Mouse (Mus musculus): Measurements from ENCODE around the gene Sppl2b.
"Not testable (repeated sequence)": the region's sequence is repeated elsewhere in the genome, so short reads cannot be mapped to it uniquely, and the experiment has no call there.

The Sppl2b gene

DNA sequence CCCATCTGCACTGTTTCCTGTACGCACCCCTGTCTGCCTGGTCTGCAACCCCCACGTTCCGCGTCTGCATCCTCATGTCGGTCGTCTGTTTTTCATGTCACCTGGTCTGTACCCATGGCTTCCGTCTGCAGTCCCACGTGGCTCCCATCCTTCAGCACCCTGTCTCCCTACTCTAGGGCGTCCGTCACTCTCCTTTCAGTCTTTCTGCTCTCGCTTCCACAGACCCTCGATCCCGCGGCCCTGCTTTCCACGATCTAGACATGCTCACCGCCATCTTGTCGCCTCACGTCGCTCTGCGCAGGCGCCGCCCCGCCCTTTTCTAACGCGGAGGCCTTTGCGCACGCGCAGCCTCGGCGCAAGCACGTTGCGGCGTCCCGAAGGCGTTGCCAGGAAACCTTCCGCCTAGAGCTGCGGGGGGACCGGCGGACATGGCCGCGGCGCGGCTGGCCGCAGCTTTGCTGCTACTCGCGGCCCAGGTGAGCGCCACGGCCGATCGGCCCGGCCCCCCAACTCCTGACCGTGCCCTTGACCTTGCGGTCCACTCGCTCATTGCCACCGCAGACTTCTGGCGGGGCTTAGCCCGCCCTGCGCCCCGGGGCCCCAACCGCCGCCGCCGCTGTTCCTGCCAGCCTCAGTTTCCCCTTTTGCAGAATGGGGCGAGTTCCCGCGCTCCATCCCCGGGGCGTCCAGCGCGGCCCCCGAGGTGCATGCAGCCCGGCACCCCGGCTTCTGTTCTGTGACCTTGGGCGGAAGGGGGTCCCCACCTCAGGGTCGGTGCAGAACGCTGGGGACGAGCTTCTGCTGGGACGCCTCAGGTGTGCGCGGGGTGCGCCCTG lies at the start of gene Sppl2b, which contains the start of gene Lsm7:
Gene Sppl2b, plus strand, starts transcription at position 363 of the 836 bp plus-strand sequence.
Gene Lsm7, minus strand, starts transcription at position 297 of the 836 bp plus-strand sequence.
- peak; percentile 97 for DNase-seq

DNA sequence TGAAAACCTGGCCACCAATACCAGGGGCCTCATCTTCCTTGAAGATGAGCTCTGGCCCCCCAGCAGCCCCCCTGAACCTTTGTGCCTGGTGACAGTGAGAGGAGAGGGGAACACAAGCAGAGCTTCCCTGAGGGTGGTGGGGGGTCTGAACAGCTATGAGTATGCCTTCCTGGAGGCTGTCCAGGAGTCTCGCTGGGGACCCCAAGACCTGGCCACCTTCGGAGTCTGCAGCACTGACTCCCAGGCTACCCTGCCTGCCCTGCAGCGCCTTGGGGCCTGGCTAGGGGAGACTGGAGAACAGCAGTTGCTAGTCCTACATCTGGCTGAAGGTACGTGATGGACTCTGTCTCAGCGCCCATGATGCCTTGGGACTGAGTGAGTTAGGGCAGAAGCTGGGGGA lies 49.8 kb upstream of the Sppl2b start:
- no peak for DNase-seq

DNA sequence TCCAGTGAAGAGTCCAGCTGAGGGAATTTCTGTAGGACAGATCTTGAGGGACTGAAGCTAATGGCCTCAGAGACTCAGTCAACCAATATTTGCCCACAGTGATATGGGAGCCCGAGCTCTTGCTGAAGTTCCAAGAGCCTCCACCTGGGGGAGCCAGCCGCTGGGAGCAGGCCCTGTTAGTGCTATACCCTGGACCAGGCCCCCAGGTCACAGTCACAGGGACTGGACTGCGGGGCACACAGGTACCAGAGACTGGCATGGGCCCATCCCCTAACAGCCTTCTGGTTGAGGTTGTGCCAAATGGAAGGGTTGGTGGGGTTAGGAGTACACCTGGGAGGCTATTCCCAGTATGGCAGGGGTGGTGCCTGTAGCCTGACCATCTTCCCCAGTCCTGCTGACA lies 49.1 kb upstream of the Sppl2b start:
- DNase-seq = peak; percentile 85

DNA sequence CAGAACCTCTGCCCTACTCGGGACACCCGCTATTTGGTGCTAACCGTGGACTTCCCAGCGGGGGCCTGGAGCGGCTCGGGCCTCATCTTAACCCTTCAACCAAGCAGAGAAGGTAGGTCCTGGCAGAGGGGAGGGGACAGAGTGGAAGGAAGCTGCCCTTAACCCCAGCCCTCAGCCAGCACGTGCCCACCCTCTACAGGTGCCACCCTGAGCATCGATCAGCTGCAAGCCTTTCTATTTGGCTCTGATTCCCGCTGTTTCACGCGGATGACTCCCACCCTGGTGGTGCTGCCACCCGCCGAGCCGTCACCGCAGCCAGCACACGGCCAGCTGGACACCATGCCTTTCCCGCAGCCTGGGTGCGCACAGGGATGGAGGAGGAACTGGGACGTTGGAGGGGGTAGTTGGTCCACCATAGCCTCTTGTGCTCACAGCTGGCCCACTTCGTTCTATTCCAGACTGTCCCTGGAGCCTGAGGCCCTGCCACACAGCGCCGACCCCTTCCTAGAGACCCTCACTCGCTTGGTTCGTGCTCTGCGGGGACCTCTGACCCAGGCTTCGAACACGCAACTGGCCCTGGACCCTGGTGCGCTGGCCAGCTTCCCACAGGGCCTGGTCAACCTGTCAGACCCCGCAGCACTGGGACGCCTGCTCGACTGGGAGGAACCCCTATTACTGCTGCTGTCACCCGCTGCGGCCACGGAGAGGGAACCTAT lies 48.6 kb upstream of the Sppl2b start:
- DNase-seq = no peak

DNA sequence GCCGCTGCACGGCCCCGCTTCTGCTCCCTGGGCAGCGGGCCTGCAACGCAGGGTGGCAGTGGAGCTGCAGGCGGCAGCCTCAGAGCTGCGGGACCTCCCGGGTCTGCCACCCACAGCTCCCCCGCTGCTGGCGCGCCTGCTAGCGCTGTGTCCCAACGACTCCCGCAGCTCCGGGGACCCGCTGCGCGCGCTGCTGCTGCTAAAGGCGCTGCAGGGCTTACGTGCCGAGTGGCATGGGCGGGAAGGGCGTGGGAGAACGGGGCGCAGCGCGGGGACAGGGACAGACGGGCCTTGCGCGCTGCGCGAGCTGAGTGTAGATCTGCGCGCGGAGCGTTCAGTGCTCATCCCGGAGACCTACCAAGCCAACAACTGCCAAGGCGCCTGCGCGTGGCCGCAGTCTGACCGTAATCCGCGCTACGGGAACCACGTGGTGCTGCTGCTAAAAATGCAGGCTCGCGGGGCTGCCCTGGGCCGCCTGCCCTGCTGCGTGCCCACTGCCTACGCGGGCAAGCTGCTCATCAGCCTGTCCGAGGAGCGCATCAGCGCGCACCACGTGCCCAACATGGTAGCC lies 47.9 kb upstream of the Sppl2b start:
- peak; percentile 85 for DNase-seq

DNA sequence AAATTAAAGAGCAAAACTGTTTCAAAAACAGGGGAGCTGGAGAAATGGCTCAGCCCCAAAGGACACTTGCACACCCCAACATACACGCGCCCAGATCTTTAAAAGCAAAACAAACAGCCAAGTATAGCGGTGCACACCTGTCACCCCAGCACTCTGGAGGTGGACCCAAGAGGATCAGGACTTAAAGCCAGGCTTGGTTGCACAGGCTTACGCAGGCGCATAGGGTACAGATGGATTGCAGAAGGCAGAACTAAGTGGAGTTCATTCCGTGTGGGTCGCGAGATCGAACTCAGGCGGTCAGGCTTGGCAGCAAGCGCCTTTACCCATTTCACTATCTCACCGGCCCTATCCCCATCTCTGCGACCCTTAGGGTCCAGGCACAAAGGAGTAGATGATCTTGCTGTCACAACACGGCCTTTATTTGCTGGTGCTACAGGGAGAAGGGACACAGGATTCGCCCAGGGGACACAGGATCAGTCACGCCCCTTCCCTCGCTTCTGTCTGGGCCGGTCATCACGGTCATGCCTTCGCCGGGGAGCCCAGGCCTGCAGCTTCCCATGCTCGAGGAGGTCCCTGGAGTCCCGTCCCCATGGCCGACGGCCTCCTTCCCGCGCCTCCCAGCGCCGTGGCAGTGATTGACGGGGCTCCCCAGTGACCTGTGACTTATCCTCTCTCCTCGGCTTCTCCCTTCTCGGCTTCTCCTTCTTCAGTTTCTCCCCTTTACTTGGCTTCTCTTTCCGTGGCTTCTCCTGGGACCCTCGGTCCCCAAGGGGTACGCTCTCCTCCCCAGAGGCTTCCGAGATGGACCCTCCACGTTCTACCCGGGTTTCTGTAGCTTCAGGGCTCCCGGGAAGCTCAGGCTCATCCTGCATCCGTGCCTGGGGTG lies 46.7 kb upstream of the Sppl2b start:
- no peak for DNase-seq

DNA sequence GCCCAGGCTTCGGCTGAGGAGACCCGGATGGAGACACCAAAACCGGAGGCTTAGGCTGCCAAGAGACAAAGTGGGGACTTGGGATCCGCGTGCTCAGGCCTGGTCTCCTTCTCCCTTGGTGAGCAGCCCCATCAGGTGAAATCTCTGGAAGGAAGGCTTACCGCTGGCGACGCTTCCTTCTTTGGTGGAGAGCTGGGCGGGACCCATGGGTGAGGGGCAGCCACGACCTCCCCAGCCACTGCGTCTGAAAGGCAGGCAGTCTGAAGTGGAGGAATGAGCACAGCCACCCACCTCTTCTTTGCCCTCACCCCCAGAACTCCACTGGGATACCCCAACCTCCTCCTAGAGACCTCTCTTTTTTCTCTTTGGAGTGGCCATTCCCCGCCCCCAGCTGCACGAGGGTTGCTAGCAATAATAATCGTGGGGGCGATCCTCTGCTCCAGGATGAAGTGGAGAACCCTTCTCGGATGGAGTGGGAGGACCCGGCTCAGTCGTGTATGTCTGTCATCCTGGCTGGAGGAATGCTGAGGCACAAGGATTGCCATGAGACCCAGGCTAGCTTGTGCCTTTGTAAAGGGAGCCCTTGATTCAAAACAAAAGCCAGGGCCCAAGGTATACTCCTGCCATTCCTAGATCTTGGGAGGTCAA lies 46.0 kb upstream of the Sppl2b start:
- DNase-seq = no peak

DNA sequence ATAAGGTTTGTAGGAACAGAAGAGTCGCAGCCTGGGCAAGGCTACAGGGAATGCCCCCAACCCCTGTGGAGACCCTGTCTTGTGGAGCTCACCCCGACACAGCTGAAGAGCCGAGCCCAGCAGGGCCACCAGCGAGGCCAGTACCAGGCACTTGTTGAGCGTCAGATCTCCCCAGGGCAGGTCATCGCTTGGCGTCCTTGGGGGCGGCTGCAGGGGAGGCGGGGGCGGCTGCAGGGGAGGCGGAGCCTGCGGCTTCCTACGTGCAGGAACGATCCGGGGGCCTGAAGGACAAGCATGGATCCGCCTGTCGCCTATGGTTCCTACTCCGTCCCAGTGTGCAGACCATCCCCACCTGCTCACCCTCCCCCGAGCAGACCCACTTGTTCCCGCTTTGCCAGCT lies 45.0 kb upstream of the Sppl2b start:
- no peak for DNase-seq

DNA sequence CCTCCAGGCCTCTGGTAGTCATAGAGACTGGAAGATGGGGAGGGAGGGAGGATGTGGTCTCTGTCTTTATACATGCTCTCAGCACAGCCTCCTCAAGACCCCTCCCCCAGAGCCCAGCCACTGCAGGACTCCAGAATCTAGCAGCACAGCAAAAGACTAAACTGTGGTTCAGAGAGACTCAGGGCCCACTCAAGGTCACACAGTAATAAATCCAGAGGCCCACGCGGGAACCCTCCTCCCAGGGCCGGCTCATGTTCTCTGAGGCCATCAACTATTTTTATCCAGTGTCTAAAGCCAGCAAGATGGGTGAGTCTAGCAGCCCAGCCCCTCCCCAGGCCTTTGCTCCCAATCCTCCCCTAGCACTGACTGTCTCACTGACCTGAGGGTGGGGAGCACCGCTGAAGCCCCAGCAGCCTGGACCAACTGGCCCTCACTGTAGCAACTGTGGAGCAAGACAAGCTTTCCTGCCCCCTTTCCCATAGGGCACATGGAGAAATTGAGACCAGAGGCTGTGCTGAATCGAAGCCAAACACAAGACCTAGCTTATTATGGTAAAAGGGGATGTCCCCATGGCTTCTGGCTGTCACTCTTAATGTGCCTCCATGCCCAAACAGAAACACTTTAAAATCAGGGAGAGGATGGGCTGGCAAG lies 42.6 kb upstream of the Sppl2b start:
- DNase-seq = no peak

DNA sequence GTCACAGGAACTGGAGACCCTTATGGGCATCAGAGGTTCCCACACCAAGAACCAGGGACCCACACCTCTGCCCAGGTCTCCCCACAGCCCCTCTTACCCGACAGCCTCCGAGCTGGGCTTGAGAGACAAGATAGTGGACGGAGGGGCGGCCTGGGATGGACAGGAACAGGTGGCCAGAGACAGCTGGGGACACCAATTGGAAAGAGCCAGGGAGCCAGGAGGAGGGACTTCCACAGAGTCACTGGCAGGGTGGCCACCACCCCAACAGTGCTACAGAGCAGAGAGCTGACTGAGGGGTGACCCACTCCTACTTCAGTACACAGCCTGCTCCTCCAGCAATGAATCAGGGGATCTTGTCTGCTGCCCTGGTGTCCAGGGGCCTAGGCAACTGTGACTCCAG lies 41.7 kb upstream of the Sppl2b start, which contains the start of gene Jsrp1:
Gene Jsrp1, minus strand, starts transcription at position 133 of the 400 bp plus-strand sequence.
- DNase-seq = no peak

DNA sequence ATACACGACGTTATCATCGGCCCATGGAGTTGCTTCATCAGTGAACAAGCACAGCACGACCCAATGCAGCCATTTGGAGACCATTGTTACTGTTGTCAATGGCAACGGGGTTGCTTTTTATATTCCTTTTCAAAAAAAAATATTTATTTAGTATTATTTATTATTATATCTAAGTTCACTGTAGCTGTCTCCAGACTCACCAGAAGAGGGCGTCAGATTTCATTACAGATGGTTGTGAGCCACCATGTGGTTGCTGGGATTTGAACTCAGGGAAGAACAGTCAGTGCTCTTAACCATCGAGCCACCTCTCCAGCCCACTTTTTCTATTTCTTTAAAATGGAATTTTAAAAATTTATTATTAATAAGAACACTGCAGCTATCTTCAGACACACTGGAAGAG lies 40.3 kb upstream of the Sppl2b start:
- DNase-seq = no peak

DNA sequence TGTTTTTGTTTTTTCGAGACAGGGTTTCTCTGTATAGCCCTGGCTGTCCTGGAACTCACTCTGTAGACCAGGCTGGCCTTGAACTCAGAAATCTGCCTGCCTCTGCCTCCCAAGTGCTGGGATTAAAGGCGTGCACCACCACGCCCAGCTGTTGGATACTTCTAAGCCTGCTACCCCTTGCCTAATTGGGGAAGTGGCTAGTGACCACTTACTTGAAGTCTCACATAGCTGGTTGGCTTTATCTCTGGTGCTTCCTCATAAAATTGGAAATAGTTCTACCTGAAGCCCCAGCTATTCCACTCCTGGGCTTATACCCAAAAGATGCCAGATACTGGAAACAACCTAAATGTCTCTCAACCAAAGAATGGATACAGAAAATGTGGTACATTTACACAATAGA lies 38.8 kb upstream of the Sppl2b start:
- DNase-seq = not testable (repeated sequence)

DNA sequence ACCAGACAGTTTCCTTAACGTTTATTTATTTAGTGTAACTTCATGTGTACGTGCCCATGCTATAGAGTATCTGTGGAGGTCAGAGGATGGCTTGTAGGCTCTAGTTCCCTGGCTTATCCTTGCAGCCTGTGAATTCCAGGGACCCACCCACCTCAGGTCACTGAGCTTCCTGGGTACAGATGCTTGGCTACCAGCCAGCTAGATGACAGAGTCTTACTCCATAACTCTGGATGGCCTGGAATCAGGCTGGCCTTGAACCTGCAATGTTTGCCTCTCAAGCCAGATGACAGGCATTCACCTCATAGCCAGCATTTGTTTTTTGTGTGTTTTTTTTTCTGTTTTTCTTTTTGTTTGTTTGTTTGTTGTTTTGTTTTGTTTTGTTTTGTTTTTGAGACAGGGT lies 37.9 kb upstream of the Sppl2b start:
- no peak for DNase-seq

DNA sequence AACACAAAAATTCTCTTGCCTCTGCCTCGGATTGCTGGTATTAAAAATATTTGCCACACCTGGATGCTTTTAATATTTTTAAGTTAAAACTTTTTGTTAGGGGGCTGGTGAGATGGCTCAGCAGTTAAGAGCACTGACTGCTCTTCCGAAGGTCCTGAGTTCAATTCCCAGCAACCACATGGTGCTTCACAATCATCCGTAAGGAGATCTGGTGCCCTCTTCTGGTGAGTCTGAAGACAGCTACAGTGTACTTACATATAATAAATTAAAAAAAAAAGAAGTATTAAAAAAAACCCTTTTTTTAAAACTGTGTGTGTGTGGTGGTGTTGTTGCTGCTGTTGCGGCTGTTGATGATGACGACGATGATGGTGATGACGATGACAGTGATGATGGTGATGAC lies 37.1 kb upstream of the Sppl2b start:
- DNase-seq = not testable (repeated sequence)

DNA sequence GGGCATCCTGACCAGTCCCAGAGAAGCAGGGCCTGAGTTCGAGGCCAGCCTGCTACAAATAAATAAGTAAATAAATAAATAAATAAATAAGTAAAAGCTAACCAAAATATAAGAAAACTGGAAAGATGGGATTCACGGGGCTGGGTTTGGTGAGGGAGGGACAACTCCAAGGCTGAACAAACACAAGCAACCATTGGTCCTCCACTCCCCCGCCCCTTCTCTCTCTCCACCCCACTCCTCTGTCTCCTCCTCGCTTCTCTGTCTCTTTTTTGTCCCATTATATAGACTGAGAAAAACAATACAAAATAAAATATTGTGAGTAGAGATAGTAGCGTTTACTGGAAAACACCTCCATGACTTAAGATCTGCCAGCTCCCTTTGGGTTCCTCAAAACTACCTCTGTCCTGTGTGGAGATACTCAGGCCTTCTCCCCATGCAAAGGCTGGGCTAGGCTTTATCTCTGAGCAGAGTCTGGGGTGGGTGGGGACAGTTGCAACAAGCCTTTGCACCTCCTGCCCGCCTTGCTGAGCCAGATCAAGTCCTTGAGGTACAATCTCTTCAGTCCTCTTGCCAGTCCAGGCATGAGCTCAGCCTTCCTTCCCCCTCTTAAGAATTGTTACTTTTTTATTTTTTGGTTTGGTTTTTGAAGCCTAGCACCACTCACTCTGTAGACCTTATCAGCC lies 36.3 kb upstream of the Sppl2b start:
- no peak for DNase-seq

DNA sequence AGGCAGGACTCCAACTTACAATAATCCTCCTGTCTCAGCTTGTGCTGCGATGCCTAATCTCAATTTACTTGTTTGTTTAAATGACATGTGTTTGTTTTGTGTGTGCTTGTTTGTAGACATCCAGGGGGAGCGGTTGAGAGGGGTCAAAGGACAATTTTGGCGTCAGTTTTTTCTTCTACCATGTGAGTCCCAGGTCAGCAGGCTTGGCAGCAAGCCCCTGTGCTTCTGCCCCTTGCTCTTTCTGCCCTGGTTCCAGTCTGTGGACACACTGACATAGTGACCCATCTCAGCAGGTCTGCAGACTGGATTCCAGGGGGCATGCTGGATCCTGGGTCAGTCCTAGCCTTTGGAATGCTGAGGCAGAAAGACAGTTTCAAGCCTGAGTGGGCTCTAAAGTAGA lies 35.7 kb upstream of the Sppl2b start:
- no peak for DNase-seq

DNA sequence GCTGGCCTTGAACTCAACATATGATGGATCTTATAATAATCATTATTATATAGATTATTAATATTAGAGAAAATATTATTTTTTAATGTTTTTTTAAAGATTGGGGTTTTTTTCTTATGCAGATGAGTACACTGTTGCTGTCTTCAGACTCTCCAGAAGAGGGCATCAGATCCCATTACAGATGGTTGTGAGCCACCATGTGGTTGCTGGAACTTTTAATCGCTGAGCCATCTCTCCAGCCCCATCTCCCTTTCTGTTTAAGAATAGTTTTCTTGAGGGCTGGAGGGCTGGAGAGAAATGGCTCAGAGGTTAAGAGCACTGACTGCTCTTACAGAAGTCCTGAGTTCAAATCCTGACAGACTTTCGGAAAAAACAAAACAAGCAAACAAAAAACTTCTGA lies 33.1 kb upstream of the Sppl2b start:
- DNase-seq = no peak

DNA sequence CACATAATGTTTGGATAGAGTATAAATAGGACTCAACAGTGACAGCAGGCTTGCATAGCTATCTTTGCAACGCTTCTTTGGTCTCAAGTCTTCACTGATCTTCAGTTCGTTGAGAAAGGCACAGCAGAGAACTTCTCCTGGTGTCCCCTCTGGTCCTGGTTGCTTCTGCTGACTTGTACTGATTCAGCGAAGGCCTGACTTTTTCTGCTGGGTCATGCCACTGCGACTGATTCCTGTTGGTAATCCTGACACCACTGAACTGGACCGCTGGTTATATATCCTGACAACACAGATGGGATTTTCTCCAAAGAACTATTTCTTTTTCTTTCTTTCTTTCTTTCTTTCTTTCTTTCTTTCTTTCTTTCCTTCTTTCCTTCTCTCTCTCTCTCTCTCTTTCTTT lies 32.5 kb upstream of the Sppl2b start:
- no peak for DNase-seq

DNA sequence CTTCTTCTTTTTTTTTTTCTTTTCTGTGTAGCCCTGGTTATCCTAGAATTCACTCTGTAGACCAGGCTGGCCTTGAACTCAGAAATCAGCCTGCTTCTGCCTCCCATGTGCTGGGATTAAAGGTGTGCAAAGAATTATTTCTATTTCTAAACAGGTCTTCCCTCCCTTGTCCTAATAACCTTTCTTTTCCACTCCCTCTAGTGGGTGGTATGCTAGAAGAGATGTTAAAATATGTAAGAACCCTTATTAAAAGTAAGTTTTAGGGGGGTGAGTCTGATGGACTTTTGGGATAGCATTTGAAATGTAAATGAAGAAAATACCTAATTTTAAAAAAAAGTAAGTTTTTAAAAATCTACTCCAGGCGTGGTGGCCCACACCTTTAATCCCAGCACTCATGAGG lies 31.8 kb upstream of the Sppl2b start:
- DNase-seq = no peak

DNA sequence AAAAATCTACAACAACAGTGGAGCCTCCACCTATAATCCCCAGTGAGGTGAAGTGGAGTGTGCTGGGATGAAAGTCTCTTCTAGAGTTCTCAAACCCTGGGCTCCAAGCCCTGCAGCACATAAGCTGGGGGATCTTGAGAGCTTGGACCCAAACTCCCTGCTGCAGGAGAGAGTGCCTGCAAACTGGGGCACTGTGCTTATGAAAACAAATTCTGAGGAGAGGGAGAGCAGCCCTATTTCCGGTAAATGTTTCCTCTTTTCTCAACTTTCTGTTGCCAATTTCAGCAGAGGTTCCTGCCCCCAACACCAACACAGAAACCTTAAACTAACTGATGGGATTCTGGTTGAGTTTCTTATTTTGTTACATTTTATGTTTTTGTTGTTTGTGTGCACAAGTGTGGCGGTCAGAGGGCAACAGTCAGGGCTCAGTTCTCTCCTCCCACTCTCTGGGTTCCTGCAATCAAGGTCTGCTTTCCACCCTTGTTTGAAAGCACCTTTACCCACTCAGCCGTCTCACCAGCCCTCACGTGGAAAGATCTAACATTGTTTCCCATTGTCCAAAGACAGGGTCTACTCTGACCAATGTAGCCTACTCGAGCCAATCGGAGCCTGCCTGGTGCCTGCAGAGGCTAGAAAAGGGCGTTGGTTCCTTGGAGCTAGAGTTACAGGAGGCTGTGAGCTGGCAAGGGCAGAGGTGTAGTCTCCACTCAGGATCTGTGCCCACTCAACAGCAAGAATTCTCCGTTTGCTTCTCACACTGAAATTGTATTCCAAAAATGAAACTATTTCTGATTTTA lies 31.0 kb upstream of the Sppl2b start:
- DNase-seq = no peak

All from cerebellum, adult 11 months (tissue).